Mouse (Mus musculus): ENCODE measurements around the gene Pfkp. TPM values are rescaled to one million over a fixed set of nuclear protein-coding genes. Genes with fewer than 3 reads are reported as not detected.
A peak's percentile ranks its signal among the peaks of the same experiment; 100 is the strongest.

The Pfkp gene
- polyA plus RNA-seq, 2 experiments from 2014 or later, result 111 to 120 TPM

DNA sequence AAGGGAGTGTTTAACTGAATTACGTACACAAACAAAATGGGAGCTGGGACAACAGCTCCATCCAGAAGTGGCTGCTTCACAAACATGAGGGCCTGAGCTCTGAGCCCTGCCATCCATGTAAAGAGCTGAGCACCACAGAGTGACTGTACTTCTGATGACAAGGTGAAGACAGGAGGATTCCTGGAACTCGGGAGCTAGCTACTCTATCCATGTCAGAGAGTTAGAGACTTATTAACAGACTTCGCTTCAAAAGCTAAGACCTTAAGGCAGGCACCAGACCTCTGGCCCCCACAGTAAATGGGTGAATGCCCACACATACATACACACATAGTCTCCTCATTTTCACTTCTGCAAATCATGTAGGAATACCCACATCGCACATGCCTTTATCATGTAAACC lies 11.6 kb downstream of the Pfkp start:
- ATAC-seq, result no peak

DNA sequence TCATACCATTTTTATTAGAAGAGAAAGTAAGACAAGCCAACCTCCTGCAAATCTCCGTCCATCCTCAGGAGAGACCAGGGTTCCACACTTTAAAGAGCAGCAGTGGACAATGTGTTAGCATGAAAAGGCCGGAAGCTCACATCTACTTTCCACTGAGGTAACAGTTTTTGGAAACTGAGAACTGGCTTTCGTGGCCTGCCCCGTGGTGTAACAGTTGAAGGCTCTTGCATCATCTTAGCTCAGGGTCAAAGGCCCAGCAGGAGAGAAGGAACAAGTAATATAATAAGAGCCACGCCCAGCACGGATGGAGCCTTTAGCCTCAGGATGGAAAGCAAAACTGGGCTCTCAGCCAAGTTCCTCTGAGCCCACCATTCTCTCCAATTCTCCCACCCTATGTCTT lies 12.1 kb downstream of the Pfkp start:
- no peak for ATAC-seq

DNA sequence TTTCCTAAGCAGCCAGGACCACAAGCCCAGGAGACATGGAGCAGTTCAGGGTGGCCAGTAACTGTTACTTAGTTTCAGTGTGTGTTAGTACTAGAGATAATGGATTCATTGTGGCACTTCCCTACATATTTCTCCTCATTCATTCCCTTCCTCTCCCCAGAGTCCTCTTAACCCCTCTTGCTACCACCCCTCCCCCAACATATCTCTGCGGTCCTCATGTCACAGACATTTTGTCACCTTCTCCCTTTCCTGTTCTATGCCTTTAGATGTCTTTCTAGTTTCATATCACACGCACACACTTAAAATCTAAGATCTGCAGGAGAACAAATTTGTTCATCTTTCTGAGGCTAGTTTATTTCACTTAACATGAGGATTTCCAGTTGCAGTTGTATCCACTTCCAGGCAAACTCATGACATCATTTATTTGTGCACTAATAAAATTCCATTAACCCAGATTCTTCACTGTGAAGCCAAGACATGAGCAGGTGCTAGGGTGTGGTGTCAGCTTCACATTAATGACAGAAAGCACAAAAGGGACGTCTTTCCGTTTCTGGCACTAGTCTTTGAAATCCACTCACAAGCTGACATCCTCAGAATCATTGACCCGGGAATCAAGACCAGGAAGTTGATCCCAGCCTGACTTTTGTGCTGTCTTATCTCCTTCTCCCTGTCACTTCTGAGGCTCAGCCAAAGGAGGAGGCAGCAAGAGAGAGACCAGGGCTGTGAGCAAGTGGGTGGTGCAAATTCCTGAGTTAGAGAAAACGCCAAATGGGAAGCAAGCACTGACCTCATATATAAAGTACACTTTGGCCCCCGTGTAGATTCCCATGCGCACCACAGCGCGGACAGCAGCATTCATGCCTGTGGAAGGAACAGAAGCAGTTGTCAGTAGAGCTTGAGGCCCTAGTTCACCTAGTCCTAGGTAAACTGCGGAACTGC lies 13.2 kb downstream of the Pfkp start:
- ATAC-seq, result no peak

DNA sequence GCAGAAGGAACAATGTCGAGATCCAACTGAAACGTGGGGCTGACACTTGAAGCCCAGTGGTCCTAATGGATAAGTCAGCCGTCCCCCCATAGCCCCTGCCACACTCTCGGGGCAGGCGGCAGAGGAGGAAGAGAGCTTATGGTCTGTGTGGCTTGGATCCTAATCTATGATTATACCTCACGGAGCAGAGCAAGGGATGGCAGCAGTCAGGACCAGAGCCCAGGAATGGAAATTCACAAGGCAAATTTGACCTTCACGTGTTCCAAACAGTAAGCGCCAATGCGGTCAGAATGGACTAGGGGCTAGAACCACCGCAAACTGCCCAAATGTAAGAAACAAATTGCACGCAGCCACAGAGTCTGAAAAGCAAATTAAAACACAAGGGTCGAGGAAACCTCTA lies 14.5 kb downstream of the Pfkp start:
- ATAC-seq, result peak; percentile 0

DNA sequence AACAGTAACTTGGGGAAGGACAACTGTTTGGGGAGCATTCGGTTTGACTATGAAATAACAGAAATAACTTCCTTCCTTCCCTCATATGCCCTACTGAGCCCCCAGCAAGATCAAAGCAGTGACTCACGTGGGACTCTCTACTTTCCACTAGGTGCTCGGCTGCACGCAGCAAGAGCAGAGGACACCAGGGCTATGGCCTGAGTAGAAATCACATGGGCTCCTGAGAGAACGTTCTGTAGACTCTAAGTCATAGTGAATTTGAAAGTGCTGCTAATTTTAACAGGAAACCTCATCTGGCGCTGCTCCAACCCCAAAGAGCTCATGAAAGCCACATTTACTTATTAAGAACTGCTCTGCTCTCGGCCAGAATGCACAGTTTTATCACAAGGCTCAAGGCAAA lies 15.1 kb downstream of the Pfkp start:
- ATAC-seq, result peak; percentile 87

DNA sequence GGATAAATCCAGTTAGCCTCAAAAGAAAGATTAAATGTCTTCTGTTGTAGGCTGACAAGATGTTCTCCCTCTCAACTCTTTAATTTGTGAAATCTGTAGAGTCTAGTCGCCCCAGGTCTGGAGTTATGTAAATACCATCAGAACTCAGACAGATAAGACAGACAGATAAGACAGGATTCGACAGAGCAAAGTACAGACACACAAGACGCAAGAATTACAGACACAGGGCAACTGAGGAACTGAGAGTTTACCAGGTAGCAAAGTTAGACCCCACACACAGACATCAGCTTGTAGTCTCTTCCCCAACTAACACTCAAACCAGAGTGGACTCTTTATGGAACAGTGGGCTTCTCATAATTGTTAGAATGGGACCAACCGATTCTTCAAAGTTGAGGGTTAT lies 15.6 kb downstream of the Pfkp start:
- ATAC-seq, result no peak

DNA sequence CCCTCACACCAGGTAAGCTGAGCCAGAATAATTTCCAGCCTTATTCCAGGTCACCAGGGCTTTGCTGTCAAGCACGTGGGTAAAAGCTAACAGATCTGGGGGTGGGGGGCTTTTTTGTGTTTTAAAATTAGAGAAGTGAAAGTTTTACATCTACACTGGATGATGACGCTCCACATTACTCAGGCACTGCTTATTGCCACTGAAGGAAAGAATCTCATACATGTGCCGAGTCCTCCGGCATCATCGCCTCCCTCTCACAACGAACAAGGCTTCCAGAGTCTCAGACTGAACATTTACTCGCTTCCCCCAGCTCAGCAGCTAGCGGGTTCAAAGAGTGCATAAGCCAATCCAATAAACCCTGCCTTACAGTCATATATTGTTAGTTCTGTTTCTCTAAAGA lies 16.1 kb downstream of the Pfkp start:
- ATAC-seq, result no peak

DNA sequence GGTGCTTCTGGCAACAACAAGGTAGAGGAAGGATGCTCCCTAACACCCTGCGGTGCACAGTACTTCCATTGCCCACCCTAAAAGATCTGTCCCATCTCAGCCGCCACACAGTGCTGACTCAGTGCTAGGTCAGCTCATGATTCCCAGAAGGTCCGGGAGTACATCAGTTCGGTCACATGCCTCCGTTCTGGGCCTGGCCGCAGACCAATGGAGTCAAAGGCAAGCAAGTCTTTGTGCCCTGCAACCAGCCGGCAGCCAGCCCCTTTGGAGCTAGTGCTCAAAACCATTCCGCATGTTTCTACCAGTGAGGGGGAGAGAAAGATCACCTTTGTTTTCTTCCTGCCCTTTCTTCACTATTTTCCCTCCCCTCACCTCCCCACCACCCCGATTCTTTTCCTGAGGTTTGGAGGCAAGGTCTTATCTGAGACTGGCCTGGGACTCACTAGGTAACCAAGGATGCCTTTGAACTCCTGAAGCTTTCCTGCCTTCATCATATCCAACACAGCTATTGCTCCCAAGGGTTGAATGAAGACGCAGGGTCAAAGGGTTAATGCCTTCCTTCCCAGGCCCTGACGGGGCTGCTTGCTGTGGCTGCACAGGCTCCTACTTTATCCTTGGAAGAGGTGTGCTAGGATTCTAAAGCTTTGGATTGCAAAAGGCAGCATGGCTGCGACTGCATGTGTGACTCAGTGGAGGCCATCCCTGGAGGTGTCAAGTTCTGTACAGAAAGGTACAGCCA lies 16.6 kb downstream of the Pfkp start:
- no peak for ATAC-seq

DNA sequence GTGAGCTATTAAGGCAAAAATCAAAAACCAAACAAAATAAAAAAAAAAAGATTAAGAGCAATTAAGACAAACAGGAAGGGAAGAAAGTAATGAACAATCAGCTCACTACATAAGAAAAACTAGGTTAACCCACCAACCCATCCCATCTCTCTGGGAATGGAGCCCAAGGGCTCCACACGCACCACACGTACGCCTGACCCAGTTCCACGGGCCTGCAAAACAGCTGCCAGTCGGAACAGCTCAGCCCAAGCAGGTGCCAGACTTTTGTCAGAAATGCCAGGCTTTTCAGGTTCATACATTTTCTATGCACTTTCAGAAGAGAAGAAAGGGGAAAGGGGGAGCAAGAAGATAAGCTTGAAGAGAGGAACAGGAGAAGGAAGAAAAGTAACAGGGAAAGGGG lies 17.9 kb downstream of the Pfkp start:
- no peak for ATAC-seq

DNA sequence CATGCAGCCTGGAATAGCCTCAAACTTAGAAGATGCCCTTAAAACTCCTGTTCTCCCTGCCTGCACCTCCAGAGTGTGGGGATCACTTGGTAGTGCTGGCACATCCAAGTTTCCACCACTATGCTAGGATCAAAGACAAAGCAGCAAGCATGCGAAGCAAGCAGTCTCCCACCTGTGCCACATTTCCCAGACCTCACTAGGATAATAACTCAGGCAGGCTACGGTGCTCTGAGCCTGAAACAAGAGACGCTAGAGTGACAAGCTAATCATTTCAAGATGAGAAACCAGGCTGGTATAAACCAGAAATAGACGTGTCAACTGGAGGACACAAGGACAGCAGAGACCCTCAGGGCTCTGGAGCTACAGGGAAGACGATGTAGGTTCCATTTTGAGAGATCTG lies 18.6 kb downstream of the Pfkp start:
- ATAC-seq, result no peak

DNA sequence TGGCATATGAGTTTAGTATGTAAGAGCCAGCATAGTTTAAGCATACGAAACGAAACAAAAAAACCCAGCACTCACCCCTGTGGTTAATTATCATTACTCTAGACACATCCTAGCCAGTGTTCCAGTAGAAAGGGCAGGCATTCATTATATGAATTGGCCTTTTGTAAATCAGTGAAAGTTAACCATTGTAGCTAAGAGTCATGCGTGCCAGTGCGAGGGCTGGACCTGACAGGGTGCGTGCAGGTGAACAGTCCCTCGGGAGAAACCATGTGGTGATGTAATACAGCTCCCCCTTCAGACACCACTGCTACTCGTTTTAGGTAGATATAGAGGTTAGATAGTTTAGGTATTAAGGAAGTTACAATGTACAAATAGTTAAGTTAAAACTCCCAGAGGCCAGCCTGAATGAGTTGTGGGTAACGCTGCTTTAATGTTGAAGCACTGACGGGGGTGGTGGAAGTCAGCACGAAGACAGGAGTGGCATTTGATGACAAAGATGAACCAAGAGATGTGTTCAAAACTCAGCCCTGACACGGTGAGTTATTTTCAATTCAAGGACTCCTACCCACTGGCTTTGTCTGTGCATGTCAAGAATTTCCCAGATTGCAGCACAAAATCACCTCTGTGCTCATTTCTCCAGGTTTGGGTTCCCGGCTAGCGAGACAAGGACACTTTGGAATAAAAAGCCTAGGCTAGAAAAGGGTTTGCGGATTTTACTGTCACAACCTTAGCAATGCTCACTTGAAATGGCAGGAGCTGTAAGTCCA lies 19.4 kb downstream of the Pfkp start:
- ATAC-seq, result no peak

DNA sequence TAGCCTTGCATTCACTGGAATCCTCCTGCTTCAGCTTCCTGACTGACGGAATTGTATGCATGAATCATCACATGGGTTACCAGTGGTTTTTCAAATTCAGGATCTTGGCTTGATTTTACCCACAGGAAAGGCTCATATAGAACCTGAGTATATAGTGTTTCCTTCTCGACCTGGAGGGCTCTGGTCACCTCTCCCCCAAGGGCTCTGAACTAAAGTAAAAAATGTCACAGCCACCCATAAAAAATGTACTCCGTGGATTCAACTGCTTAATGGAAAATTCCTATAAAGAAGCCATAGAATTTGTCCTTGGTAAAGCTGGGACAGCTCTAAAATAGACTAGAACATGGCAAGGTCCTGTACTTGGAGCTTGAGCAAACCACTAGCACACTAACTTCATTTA lies 20.3 kb downstream of the Pfkp start:
- no peak for ATAC-seq

DNA sequence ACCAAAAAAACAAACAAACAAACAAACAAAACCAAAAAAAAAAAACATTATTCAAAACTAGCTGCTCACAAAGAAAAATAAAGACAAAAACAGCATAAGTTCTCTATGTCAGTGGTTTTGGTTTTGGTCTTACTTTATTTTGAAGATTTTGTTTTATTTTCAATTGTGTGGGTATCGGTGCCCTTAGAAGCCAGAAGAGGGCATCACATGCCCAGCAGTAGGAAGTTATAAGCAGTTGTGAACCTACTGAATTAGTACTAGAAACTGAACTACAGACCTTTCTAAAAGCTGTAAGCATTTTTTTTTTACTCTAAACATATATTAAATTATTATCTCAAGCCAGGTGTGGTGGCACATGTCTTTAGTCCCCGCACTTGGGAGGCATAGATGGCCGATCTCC lies 21.2 kb downstream of the Pfkp start:
- peak; percentile 74 for ATAC-seq

DNA sequence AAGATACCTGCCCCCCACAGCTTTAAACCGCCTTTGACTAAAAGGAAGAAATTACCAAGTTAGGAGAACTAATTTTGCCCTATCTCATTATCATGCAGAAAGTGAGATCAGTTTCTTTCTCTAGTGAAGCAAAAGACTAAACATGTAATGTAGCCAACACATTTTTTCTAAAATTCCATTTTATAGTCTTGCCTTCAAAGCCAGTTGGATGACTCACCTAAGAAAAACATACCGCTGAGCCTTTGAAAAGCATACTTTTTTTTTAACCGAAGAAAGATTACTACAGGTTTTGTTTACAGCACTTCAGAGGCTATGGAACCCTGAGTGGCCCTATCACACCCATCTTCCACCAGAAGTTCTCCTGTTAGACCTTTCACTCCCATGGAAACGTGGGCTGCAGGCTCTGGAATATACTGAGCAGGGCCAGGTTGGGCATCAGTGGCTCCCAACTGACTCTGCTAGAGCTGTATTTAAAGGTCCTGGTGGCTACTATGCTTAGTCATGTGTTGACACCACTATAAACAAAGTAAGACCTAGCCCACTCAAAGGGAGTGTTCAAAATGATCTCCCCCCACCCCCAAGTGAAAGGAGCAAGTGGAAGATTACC lies 22.0 kb downstream of the Pfkp start:
- ATAC-seq, result peak; percentile 17

DNA sequence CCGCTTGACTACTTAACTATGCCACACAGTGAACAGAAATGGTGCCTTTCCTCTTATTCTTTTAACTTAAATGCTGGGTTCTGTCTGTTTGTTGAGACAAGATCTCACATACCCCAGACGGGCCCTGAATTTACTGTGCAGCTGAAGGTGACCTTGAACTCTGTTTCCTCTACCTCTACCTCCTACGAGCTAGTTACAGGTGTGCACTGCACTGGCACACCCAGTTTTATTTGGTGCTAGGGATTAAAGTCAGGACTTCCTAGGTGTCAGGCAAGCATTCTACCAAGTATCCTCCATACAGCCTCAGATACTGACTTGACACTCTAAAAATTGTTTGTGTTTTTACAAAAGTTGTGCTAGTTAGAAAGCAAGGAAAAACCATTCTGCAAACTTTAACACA lies 22.6 kb downstream of the Pfkp start:
- ATAC-seq, result no peak

DNA sequence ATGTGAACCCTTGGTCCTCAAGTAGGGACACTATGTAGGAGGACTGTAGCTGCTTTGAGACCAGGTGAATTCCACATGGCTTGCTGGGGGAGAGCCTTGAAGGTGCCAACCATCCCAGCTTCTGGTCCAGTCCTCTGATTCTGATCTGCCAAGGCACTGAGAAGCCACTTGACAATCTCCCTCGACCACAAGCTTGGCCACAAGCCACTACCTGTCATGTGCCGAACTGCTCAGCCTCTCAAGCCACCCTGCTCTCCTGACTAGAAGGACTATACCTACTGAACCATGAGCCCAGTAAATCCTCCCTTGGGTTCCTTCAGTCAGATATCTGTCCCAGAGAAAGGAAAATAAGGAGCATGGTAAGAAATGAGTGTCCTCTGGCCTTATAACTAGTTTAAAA lies 24.0 kb downstream of the Pfkp start:
- no peak for ATAC-seq

DNA sequence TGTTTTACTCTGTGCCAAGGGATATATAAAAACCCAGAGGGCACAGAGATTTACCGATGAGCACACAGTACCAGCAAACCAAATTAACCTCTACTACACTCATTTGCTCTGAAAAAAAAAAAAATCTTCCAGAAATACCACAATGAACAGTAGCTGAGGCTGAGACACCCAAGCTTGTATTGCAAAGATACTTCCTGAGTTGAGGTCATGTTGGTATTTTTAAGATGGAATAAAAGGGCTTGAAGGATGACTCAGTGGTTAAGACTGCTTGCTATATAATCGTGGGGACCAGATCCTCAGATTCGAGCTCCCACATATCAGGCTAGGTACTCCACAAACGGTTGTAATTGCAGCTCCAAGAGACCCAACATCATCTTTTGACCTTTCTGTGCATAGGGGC lies 24.5 kb downstream of the Pfkp start:
- ATAC-seq, result no peak

DNA sequence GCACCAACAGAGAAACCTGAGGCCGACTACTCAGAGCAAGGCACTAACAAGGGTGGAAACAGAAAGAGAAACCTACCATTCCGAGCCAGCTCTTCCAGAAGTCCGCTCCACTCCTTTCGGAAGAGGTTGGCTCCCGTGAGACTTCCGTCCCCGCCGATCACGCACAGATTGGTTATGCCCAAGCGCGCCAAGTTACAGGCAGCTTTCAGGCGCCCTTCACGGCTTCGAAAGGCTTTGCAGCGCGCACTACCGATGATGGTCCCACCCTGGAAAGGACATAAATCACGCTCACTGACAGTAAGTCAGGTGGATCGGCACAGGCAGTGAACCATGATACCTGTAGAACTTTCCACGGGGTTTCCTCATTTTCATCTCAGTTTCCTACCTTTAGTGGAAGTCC lies 26.7 kb downstream of the Pfkp start:
- ATAC-seq, result no peak

DNA sequence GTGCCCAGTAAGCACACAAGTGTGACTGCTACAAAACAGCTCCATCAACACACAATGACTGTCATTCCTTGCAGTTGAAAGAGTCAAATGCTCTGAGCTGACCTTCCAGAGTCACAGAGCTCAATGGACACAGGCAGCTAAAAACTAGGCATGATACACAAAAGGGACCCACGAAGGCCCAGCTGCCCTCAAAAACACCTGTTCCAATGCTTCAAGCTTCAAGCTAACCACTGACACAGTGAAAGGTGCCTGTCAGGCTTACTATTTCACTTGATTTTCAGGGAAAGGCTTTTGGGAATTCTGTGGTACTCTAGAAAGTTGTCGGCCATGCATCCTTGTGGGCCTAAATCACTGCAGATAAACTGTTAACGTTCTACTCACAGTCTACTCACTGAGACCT lies 28.3 kb downstream of the Pfkp start:
- no peak for ATAC-seq

DNA sequence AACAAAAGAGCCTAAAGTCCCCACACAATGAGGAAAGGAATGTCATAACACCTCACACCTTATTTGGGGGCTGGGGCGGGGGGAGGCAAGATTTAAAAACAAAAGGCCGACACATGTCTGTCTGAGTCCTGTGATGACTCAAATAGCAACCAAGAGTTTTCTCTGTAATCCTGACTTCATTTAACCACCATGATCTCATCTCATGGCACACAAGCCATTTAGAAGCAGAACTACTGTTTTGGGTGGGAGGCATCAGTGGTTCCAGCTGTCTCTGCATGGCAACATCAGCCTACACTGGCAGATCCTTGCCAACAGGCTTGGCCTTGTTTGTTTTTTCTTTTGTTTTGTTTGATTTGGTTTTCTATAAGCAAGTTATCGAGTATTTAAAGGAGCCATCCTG lies 29.9 kb downstream of the Pfkp start:
- no peak for ATAC-seq

DNA sequence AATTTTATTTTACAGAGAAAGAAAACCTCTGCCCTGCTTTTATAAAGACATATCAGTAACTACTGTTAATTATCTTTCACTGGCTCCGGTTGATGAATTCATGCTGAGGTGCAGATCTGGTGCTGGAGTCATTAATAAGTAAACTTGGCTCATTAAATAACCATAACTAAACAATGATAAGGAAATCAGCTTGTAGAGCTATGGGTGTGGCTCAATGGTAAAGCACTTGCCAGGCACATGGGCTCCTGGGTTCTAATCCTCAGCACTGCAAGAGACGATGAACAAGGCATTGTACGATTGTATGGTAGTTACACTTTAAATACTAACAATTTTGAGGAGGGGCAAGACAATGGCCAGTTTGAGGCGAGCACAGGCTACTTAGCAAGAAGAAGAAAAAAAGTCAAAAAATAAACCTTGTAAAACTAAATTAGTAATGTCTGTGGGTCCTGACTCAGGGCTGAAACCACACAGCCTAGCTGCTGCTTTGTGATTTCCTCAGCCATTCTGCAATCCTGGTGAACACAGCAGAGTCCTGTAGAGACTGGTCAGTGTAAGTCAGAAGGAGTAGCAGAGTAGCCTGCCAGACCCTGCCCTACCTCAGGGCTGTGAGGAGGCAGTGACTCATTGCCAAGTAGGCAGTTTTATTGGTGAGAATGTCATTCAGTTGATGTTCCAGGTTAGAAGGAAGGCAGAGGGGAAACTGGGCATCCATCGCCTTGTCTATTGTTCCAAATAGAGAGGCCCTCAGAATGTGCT lies 34.7 kb downstream of the Pfkp start:
- ATAC-seq, result no peak

DNA sequence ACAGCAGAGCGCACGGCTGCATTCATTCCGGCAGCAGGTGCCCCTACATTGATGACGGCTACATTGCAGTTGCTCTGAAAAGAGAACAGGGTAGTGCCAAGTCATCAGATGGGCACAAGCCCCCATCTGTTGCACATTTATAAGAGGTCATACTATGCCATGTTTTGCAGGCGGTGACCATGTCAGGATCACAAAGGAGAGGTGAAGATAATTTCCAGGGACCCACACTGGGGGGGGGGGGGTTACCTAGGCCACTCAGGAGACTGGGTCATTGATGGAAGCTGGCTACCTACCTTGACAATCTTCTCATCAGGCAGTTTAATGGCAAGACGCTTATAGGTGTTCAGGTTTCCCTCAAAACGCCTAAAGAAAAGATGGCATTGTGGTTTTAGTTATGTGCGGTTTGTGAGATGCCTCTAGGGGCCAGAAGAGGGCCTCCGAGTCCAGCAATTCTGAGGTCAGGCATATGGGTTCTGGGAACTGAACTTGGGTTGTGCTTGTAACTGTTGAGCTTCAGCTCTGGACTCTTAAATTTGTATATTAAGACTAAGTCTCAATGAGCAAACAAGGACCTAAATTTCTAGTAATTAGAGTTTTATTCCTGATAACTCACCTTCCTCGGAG lies 45.7 kb downstream of the Pfkp start:
- ATAC-seq, result no peak
